Mouse (Mus musculus): Measurements from ENCODE around the gene Olfr1034.
"Not testable (repeated sequence)": the region's sequence is repeated elsewhere in the genome, so short reads cannot be mapped to it uniquely, and the experiment has no call there.

The Olfr1034 gene

GRCm38 (mm10) chr2:86045561-86045960, at the start of gene Olfr1034:
Gene Olfr1034 (plus strand): TSS chr2:86045861.
- no peak for DNase-seq

GRCm38 (mm10) chr2:86005240-86005639, 40.4 kb upstream of the Olfr1034 start, which contains the start of gene Olfr1032:
Gene Olfr1032 (plus strand): TSS chr2:86005540.
- no peak for DNase-seq

GRCm38 (mm10) chr2:86020406-86020805, 25.3 kb upstream of the Olfr1034 start, which contains the start of gene Olfr1033:
Gene Olfr1033 (plus strand): TSS chr2:86020633.
- DNase-seq, result not testable (repeated sequence)

- not testable (repeated sequence) for DNase-seq
These were observed 24.1 kb upstream of the Olfr1034 start for GRCm38 (mm10) chr2:86021518-86021917.

GRCm38 (mm10) chr2:86050777-86051176, 5.1 kb downstream of the Olfr1034 start:
- DNase-seq, result not testable (repeated sequence)

- DNase-seq, result not testable (repeated sequence)
These were observed 18.1 kb downstream of the Olfr1034 start for GRCm38 (mm10) chr2:86063766-86064165.

GRCm38 (mm10) chr2:86070189-86070588, 24.5 kb downstream of the Olfr1034 start:
- DNase-seq, result no peak

GRCm38 (mm10) chr2:86073692-86074091, 28.0 kb downstream of the Olfr1034 start, which contains the start of gene Olfr1036:
Gene Olfr1036 (plus strand): TSS chr2:86073992.
- not testable (repeated sequence) for DNase-seq

- not testable (repeated sequence) for DNase-seq
These were observed 34.8 kb downstream of the Olfr1034 start for GRCm38 (mm10) chr2:86080478-86080877.

GRCm38 (mm10) chr2:86087285-86087684, 41.6 kb downstream of the Olfr1034 start, which contains the start of gene Olfr1037:
Gene Olfr1037 (minus strand): TSS chr2:86087385.
- no peak for DNase-seq

Data from spleen, adult 18-20 months (tissue).